Mouse (Mus musculus): ENCODE measurements around the gene Erc2. TPM values are rescaled to one million over a fixed set of nuclear protein-coding genes. Genes with fewer than 3 reads are reported as not detected.

The Erc2 gene
- polyA plus RNA-seq, 1 experiment from 2014 or later = 8.1 TPM

- no peak for ATAC-seq (ENCODE audit: insufficient number of reproducible peaks, insufficient read depth, low FRiP score, low TSS enrichment, low read depth)
- H3K9me3 ChIP-seq = no peaks in the 10 kb centered on the region
- no peak overlapping the region for H3K4me2 ChIP-seq
- H3K27ac ChIP-seq = no peak overlapping the region
- H3K4me3 ChIP-seq (replicated peaks) = no peak overlapping the region
- H3K36me3 ChIP-seq = no peaks in the 10 kb centered on the region
- no peaks in the 10 kb centered on the region; the same call in 1 of the 2 replicates for H3K4me1 ChIP-seq (replicated peaks)
- WGBS = 83% methylated on average over 3 of the region's 3 CpGs
- H3K9ac ChIP-seq (replicated peaks) = no peak overlapping the region
- no peaks in the 10 kb centered on the region for H3K27me3 ChIP-seq
Measured at GRCm38 (mm10) chr14:28150942-28151341, 528.7 kb downstream of the Erc2 start.

- Histone ChIP-seq H3K36me3 (no peaks in the 10 kb centered on the region), H3K4me1 (replicated peaks) (no peaks in the 10 kb centered on the region), H3K27me3 (no peaks in the 10 kb centered on the region), H3K9me3 (no peaks in the 10 kb centered on the region), H3K4me3 (replicated peaks) (no peak overlapping the region), H3K27ac (no peak overlapping the region), H3K4me2 (no peak overlapping the region), H3K9ac (replicated peaks) (no peak overlapping the region)
- no peak for ATAC-seq (ENCODE audit: insufficient number of reproducible peaks, insufficient read depth, low FRiP score, low TSS enrichment, low read depth)
- 88% methylated on average over 4 of the region's 4 CpGs for WGBS
Measured at GRCm38 (mm10) chr14:28155706-28156105, 533.5 kb downstream of the Erc2 start.

GRCm38 (mm10) chr14:28160852-28161251 is 538.6 kb downstream of the Erc2 start:
- Histone ChIP-seq H3K9ac (replicated peaks) (no peak overlapping the region), H3K4me1 (replicated peaks) (peaks cover 21% of the 10 kb centered on the region), H3K27ac (no peak overlapping the region), H3K4me2 (no peak overlapping the region), H3K27me3 (no peaks in the 10 kb centered on the region), H3K4me3 (replicated peaks) (no peak overlapping the region), H3K9me3 (no peaks in the 10 kb centered on the region), H3K36me3 (no peaks in the 10 kb centered on the region)
- ATAC-seq (ENCODE audit: insufficient number of reproducible peaks, insufficient read depth, low FRiP score, low TSS enrichment, low read depth) = no peak
- WGBS = 92% methylated on average over 2 of the region's 2 CpGs

- no peak overlapping the region for H3K9ac ChIP-seq (replicated peaks)
- H3K4me2 ChIP-seq = peak overlapping the region; percentile 39
- no peaks in the 10 kb centered on the region for H3K9me3 ChIP-seq
- 20% methylated on average over 15 of the region's 15 CpGs for WGBS
- peak overlapping the region; percentile 85 for H3K27ac ChIP-seq
- no peaks in the 10 kb centered on the region for H3K36me3 ChIP-seq
- H3K4me3 ChIP-seq (replicated peaks) = no peak overlapping the region
- H3K27me3 ChIP-seq = no peaks in the 10 kb centered on the region
- peaks cover 27% of the 10 kb centered on the region for H3K4me1 ChIP-seq (replicated peaks)
- ATAC-seq (ENCODE audit: insufficient number of reproducible peaks, insufficient read depth, low FRiP score, low TSS enrichment, low read depth) = no peak; the same call in 1 of the 2 replicates
Measured at GRCm38 (mm10) chr14:28164642-28165408, 542.6 kb downstream of the Erc2 start.

- H3K4me3 ChIP-seq (replicated peaks) = no peak overlapping the region
- peak; percentile 63; the same call in 1 of the 2 replicates for ATAC-seq (ENCODE audit: insufficient number of reproducible peaks, insufficient read depth, low FRiP score, low TSS enrichment, low read depth)
- H3K9ac ChIP-seq (replicated peaks) = no peak overlapping the region
- no peaks in the 10 kb centered on the region for H3K27me3 ChIP-seq
- peaks cover 27% of the 10 kb centered on the region for H3K4me1 ChIP-seq (replicated peaks)
- H3K9me3 ChIP-seq = no peaks in the 10 kb centered on the region
- WGBS = 29% methylated on average over 5 of the region's 5 CpGs
- H3K4me2 ChIP-seq = no peak overlapping the region
- H3K27ac ChIP-seq = peak overlapping the region; percentile 79
- no peaks in the 10 kb centered on the region for H3K36me3 ChIP-seq
Measured at GRCm38 (mm10) chr14:28165621-28166211, 543.5 kb downstream of the Erc2 start.

- H3K36me3 ChIP-seq = no peaks in the 10 kb centered on the region
Measured at GRCm38 (mm10) chr14:28170711-28171110, 548.5 kb downstream of the Erc2 start.

GRCm38 (mm10) chr14:28171364-28171763 is 549.1 kb downstream of the Erc2 start:
- WGBS = 59% methylated on average over 2 of the region's 2 CpGs
- Histone ChIP-seq H3K9me3 (no peaks in the 10 kb centered on the region), H3K9ac (replicated peaks) (no peak overlapping the region), H3K4me3 (replicated peaks) (no peak overlapping the region), H3K27ac (no peak overlapping the region), H3K4me2 (no peak overlapping the region), H3K4me1 (replicated peaks) (peaks cover 1% of the 10 kb centered on the region; the same call in 1 of the 2 replicates), H3K27me3 (no peaks in the 10 kb centered on the region), H3K36me3 (no peaks in the 10 kb centered on the region)
- ATAC-seq (ENCODE audit: insufficient number of reproducible peaks, insufficient read depth, low FRiP score, low TSS enrichment, low read depth) = no peak

More at GRCm38 (mm10) chr14:28170711-28171110, 548.5 kb downstream of the Erc2 start:
- no peak overlapping the region for H3K4me3 ChIP-seq (replicated peaks)
- 79% methylated on average over 4 of the region's 4 CpGs for WGBS
- H3K4me2 ChIP-seq = no peak overlapping the region
- peaks cover 8% of the 10 kb centered on the region for H3K4me1 ChIP-seq (replicated peaks)
- H3K27ac ChIP-seq = no peak overlapping the region
- no peaks in the 10 kb centered on the region for H3K27me3 ChIP-seq
- no peak overlapping the region for H3K9ac ChIP-seq (replicated peaks)
- H3K9me3 ChIP-seq = no peaks in the 10 kb centered on the region
- ATAC-seq (ENCODE audit: insufficient number of reproducible peaks, insufficient read depth, low FRiP score, low TSS enrichment, low read depth) = no peak

- WGBS = 83% methylated on average over 4 of the region's 4 CpGs
Measured at GRCm38 (mm10) chr14:28173736-28174135, 551.5 kb downstream of the Erc2 start.

GRCm38 (mm10) chr14:28181070-28181825 is 559.0 kb downstream of the Erc2 start:
- no peak for ATAC-seq (ENCODE audit: insufficient number of reproducible peaks, insufficient read depth, low FRiP score, low TSS enrichment, low read depth)
- no peaks in the 10 kb centered on the region for H3K9me3 ChIP-seq
- no peaks in the 10 kb centered on the region for H3K4me1 ChIP-seq (replicated peaks)
- no peak overlapping the region for H3K27ac ChIP-seq
- no peak overlapping the region for H3K4me3 ChIP-seq (replicated peaks)
- no peaks in the 10 kb centered on the region for H3K27me3 ChIP-seq
- H3K36me3 ChIP-seq = no peaks in the 10 kb centered on the region
- H3K4me2 ChIP-seq = no peak overlapping the region
- 76% methylated on average over 4 of the region's 4 CpGs for WGBS
- no peak overlapping the region for H3K9ac ChIP-seq (replicated peaks)

More at GRCm38 (mm10) chr14:28173736-28174135, 551.5 kb downstream of the Erc2 start:
- H3K4me2 ChIP-seq = no peak overlapping the region
- no peak overlapping the region for H3K9ac ChIP-seq (replicated peaks)
- H3K27ac ChIP-seq = no peak overlapping the region
- no peaks in the 10 kb centered on the region for H3K4me1 ChIP-seq (replicated peaks)
- H3K36me3 ChIP-seq = no peaks in the 10 kb centered on the region
- H3K4me3 ChIP-seq (replicated peaks) = no peak overlapping the region
- H3K27me3 ChIP-seq = no peaks in the 10 kb centered on the region
- no peak for ATAC-seq (ENCODE audit: insufficient number of reproducible peaks, insufficient read depth, low FRiP score, low TSS enrichment, low read depth)
- H3K9me3 ChIP-seq = no peaks in the 10 kb centered on the region

- peaks cover 19% of the 10 kb centered on the region for H3K4me1 ChIP-seq (replicated peaks)
- no peaks in the 10 kb centered on the region for H3K36me3 ChIP-seq
- 0 out of 2 replicates have a peak, but pooled peaks have one; percentile 59 for ATAC-seq (ENCODE audit: insufficient number of reproducible peaks, insufficient read depth, low FRiP score, low TSS enrichment, low read depth)
- 0 out of 2 replicates have a peak overlapping the region, but pooled peaks have one; percentile 13 for H3K4me2 ChIP-seq
- H3K27ac ChIP-seq = peak overlapping the region; percentile 62
- 45% methylated on average over 8 of the region's 8 CpGs for WGBS
- H3K9me3 ChIP-seq = no peaks in the 10 kb centered on the region
- no peak overlapping the region for H3K4me3 ChIP-seq (replicated peaks)
- no peaks in the 10 kb centered on the region for H3K27me3 ChIP-seq
- H3K9ac ChIP-seq (replicated peaks) = no peak overlapping the region
Measured at GRCm38 (mm10) chr14:28192711-28193364, 570.6 kb downstream of the Erc2 start.

- ATAC-seq (ENCODE audit: insufficient number of reproducible peaks, insufficient read depth, low FRiP score, low TSS enrichment, low read depth) = no peak
- 42% methylated on average over 4 of the region's 4 CpGs for WGBS
- Histone ChIP-seq H3K4me2 (no peak overlapping the region), H3K4me3 (replicated peaks) (no peak overlapping the region), H3K27ac (no peak overlapping the region), H3K9me3 (no peaks in the 10 kb centered on the region), H3K9ac (replicated peaks) (no peak overlapping the region), H3K4me1 (replicated peaks) (peaks cover 16% of the 10 kb centered on the region; the same call in 1 of the 2 replicates), H3K27me3 (no peaks in the 10 kb centered on the region), H3K36me3 (no peaks in the 10 kb centered on the region)
Measured at GRCm38 (mm10) chr14:28203874-28204273, 581.6 kb downstream of the Erc2 start.
